Mouse (Mus musculus): ENCODE measurements around the gene Mios.

DNA sequence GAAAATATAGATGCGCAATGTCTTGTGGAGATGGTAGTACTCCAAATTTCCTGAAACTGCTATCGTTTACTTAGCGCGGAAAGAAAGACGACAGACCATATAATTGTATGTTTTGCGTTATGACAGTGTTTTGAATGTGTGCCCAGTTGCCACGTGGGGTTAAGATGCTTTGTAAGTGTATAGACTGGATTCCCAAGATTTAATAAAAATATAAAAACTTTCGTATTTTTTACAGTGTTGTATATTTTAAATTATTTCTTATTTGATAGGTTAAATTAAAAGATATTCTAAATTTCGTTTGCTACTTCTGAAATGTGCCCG lies 804 bp downstream of the Mios start:
- TF ChIP-seq CTCF (IDR thresholded peaks at IDR 0.05; ENCODE audit: low read depth, low read length) (no peak), POLR2A (IDR thresholded peaks at IDR 0.05; ENCODE audit: insufficient read depth, low read length) (no peak), EP300 (IDR thresholded peaks at IDR 0.05; ENCODE audit: insufficient read depth, low read depth, low read length) (no peak)

All from ES-Bruce4 (cell line).